Mouse (Mus musculus): ENCODE data around the gene Gm28047.

Gm28047 gene

DNA sequence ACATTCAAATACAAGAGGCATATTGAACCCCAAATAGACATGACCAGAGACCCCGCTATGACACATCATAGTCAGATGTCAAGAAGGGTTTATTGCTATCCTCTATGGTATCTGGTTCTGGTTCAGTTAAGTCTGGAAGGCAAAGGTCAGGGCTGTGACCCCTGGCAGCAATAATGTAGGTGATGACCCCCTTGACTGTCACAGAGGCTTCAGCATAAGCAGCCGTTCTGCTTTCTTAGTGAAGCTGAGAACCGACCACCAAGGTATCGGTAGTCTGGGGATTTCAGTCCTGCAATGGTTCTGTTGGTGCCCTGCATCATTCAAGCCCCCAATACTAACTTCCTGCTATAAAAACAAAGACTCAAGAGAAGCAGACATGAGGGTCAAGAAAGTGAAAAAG, 93.3 kb downstream of the Gm28047 start:
- no peak for TF ChIP-seq GATA4 (IDR thresholded peaks at IDR 0.05; ENCODE audit: insufficient replicate concordance, low read length)

DNA sequence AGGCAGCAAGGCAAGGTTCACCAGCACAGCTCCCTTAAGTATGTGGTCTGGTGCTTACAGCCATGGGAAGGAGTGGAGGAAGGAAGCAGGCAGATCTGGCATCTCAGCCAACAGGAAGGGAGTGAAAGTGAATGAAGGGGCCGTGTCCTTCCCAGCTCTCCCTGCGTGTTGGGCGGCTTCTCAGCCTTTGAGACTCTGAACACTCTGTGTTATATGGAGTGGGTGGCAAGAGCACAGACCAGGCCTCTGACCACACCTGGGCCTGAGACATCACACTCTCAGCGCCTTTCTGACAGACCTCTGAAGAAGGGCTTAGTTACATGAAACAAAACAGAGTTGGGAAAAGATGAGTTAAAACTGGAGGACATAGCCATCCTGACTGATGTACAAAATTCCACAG, 94.3 kb downstream of the Gm28047 start:
- no peak for TF ChIP-seq GATA4 (IDR thresholded peaks at IDR 0.05; ENCODE audit: insufficient replicate concordance, low read length)

DNA sequence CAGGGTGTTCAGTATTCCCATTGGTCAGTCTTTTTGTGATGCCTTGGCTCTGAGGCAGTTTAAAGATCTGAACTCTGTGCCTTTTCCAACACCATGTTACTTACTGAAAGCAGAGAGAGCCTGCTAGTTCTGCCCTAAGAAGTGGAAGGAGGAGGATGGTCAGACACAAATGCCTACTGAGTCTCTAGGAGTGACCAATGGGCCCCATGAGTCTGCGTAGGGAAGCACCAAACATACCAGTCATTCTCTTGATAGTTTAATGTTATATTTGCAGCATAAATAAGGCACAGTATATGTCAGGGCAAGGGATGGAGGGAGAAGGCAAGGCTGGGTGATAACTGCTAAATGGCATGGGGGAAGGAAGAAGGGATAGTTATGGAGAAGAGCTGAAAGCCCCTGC, 96.5 kb downstream of the Gm28047 start:
- no peak for TF ChIP-seq GATA4 (IDR thresholded peaks at IDR 0.05; ENCODE audit: insufficient replicate concordance, low read length)

DNA sequence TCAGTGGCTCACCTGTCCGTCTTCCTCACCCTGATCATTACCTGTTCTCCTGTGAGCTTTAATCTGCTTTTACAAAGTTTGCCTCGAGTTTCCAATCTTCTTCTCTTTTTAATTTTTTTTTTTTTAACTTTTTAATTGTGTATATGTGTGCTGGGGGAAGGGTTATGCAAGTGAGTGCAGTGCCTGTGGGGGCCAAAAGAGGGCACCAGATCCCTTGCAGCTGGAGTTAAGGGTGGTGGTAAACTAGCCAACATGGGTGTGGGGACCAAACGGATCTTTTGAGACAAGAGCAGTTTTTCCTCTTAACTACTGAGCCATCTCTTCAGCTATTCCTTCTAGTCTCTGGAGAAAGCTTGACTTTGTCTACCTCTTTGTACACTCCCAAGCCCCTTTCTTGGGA, 96.9 kb downstream of the Gm28047 start:
- TF ChIP-seq GATA4 (IDR thresholded peaks at IDR 0.05; ENCODE audit: insufficient replicate concordance, low read length) = no peak

DNA sequence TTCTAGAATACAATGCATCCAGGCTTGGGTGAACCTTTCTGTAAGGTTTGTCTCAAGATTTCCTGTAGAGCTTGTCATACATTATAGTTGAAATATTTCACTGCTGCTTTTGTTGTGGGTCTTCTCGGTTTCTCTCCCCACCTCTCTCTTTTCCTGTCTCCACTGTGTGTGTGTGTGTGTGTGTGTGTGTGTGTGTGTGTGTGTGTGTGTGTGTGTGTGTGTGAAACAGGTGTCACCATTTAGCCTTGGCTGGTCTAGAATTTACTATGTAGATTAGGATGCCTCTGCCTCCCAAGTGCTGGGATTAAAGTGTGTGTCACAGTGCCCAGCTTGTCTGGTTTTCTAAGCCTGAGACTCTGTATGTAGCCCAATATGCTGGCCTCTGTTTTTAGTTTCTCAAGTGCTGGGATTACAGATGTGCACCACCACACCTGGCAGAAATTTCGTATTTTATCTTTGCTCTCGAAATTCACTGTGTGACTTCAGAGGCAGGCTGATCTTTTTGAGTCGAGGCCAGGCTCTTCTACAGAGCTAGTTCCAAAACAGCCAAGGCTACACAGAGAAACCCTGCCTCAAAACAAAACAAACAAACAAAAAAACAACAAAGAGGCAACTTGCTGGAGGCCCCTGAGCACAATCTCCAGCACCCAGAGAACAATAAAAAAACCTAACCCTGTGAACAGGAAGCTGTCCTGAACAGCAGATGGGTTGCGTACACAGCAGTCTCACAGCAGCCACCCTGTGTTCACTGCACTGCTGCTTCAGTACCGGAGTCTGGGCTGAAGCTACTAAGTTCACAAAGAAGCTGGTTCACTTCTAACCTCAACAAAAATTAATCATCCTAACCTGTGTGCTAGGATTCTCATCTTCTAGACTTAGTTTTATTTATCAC, 98.5 kb downstream of the Gm28047 start:
- no peak for TF ChIP-seq GATA4 (IDR thresholded peaks at IDR 0.05; ENCODE audit: insufficient replicate concordance, low read length)

DNA sequence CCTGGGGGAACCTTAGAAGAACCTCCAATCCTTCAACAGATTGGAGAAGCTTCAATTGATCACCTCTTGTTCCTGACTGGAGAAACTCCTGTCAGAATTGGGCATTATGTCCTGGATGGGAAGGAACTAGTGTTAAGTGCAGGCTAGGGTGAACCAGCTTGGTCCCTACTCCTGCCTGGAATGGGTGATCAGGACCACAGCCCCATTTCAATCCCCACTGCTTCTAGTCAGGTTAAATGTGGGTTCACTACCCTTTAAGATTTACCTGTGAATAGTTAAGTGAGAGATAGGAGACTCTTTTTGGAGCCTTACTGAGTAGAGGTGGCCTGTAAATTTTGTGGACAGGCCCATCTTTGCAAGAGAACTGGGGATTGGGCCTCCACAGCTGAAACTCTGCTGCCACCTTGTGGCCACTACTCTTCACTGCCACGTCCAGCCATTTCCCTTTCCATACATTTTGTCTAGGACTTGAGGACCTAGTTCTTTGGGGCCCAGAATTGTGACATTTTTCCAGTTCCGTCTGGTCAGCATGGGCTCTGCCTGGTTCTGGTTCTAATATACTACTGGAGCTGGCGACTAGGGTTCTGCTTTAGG, 99.9 kb downstream of the Gm28047 start, which contains the start of gene Npff:
Gene Npff, minus strand, starts transcription at position 51 of the 594 bp plus-strand sequence.
- TF ChIP-seq GATA4 (IDR thresholded peaks at IDR 0.05; ENCODE audit: insufficient replicate concordance, low read length) = no peak

DNA sequence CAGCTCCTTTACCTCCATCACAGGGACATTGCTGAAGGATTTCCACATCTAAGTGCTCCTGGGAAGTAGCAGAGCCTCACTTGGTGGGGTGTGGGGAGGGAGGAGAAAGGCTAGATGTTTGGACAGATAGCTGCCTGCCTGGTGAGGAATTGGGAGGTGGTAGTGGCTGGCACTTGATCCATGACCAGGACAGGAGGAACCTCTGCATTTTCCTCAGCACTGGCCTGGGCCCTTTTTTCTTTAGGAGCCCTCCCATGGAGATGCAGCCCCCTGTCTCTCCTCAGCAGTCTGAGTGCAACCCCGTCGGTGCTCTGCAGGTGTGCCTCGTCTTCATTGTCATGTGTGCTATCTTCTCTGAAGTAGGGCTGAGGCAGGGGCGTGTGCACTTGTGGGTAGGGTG, 103.4 kb downstream of the Gm28047 start:
- TF ChIP-seq GATA4 (IDR thresholded peaks at IDR 0.05; ENCODE audit: insufficient replicate concordance, low read length) = no peak

DNA sequence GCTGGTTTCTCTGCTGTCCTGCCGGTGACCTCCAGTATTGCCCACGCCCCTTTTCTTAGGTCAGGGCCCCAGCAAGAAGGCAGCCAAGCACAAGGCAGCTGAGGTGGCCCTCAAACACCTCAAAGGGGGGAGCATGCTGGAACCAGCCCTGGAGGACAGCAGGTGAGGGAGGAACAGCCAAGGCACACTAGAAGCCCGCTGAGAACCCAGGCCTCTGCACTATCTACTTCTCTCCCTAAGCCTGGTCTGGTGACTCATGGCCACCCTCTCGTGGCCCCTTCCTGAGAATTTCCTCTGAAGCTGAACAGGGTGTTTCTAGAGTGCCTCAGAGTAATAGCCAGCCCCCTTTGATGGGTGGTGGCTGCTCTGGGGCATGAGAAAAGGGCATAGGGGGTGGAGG, 104.5 kb downstream of the Gm28047 start:
- TF ChIP-seq GATA4 (IDR thresholded peaks at IDR 0.05; ENCODE audit: insufficient replicate concordance, low read length) = no peak

DNA sequence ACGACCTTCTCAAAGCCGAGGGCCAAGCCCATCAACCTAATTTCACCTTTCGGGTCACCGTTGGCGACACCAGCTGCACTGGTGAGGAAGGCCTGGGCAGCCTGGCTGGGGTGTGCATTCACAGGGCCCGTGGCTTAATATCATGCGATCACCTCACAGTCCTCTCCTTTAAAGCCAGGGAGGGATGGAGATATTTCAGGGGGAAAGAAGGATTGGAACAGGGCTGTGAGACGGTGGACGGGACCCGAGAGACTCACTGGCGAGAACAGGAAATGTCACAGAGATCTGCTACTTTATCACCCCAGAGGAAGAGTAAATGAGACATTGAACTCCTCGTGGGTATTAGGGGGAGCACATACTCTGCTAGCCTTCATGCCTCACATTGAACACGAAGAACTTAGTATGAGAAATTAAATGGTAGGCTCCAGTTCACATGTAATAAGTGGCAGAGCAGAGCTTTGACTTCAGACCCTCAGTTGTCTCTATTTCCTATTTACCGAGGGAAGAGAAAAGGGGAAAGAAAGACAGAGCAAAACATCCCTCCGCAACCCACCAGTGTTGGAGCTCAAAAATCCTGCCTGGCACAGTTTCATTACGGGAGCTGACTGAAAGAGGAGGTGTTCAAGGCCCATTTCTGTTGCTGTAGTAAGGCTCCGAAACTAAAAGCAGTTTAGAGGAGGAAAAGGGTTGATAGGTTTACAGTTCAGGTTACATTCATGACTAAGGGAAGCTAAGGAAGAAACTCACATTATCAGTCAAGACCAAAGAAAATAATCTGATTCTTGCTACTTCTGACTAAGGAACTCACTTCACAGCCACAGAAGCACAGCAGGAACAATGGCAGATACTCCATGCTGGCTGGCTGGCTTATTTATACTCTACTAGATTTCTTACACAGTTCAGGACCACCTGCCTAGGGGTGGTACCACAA, 105.4 kb downstream of the Gm28047 start:
- no peak for TF ChIP-seq GATA4 (IDR thresholded peaks at IDR 0.05; ENCODE audit: insufficient replicate concordance, low read length)

DNA sequence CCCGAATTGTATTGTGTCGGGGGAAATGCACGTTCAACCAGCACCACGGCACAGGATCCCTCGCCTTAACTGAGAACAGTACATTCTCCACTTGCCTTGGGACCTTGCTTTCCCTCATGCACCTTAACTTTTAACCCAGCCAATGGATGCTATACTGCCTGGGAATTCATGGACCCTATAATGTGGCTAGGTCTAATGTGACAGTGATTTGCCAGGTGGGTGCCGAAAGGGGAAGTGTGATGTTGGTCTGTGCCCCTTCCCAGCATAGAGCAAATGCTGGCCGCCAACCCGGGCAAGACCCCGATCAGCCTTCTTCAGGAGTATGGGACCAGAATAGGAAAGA, 106.0 kb downstream of the Gm28047 start:
- no peak for TF ChIP-seq GATA4 (IDR thresholded peaks at IDR 0.05; ENCODE audit: insufficient replicate concordance, low read length)

DNA sequence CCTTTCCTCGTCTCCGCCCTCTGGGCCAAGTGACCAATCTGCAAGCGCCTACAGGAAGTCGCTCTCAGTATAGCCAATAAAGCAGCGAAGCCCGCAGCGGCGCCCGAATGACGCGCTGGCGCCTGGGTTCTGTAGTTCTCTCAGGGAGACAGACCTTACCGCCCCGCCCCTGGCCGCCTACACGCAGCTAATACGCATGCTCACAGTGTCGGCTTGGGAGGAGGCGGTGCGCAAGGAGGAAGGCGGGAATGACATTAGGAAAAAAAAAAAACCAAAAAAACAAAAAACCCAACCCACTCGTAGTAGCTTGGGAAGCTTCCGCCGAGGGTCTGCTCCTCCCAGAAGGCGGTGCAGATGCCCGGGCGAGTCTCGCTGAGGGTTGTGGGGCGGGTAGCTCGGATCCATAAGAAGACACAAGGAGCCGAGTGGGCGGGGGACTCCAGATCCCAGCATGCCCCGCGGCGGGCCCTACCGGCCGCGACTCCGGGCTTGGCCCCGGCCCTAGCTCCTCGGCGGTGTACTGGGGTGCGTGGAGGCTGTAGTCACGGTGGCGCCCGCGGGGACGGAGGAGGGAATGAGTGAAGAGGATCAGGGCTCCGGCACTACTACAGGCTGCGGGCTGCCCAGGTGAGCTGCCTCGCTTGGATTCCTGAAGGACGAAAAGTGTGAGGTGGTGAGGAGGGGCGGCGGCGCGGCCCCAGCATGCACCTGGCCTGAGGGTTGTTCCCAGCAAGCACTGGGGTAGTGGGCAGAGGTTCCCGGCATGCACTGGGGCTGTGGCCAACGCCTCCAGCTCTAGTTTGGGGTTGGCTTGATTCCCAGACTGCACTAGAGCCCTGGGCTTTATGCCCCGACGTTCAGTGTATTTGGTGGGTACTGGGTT, 106.7 kb downstream of the Gm28047 start, which contains the start of gene Tarbp2:
Gene Tarbp2, plus strand, starts transcription at position 217 of the 883 bp plus-strand sequence.
- no peak for TF ChIP-seq GATA4 (IDR thresholded peaks at IDR 0.05; ENCODE audit: insufficient replicate concordance, low read length)

DNA sequence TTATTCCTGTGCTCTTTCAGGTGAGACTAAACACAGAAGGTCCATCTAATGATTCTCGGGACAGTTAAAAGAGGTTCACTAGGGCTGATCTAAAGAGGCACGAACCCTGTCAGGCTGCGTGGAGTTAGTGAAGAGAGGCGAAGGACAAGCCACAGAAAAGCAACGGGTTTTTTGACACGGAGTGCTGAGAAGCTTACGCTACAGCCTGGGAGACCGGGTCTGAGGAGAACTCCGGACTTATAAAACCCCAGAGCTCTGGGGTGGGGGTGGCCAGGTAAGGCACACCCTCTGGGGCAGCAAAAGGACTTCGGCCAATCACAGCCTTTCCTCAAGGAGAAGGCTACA, 107.3 kb downstream of the Gm28047 start:
- TF ChIP-seq GATA4 (IDR thresholded peaks at IDR 0.05; ENCODE audit: insufficient replicate concordance, low read length) = no peak

DNA sequence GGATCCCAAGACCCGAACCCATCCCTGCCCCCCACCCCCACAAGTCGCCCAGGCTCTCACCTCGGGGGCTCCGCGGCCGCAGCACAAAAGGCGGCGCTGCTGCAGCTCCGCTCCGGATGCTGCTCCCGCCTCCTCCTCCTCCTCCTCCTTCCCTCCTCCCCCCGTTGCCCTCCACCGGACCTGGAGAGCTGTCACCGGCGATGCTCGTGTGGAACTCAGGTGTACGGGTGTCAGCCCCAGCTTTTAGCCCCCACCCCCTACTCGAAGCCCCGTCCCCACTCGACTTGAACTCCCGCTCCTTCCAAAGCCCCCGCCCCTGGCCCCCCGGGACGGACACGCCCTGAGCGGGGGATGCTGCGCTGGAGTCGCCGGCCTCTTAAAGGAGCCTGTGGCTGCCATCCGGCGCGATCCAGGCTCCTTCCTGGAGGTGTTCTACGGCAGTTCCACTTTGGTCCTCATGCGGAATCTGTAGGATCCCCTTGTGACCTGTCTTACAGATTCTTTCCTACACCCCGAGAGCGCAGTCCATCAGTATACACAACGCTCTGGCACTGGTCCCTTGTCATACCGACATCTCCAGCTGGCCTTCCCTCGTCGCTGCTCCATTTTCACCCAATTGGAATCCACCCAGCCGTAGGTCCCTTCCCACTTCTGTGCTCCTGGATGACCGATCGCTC, 108.0 kb downstream of the Gm28047 start, which contains the start of gene Map3k12:
Gene Map3k12, minus strand, starts transcription at position 337 of the 677 bp plus-strand sequence.
- no peak for TF ChIP-seq GATA4 (IDR thresholded peaks at IDR 0.05; ENCODE audit: insufficient replicate concordance, low read length)

DNA sequence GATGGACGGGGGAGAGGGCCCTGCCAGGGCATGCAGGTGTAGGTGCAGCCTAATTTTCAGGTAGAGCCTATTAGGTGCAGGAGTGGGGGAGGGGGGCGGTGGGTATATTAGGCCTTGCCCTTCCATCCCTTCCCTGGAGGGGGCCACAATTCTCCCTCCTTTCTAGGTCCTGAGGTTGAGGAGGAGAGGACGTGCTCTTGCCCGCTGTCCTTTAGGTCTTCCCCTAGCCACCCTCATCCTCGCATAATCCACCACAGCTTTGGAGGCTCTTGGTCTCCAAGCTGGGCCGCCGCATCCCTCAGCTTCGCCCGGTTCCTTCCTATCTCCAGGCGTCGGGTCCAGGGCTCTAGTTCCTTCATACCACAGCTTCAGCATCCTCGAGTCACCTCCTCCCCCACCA, 108.6 kb downstream of the Gm28047 start:
- no peak for TF ChIP-seq GATA4 (IDR thresholded peaks at IDR 0.05; ENCODE audit: insufficient replicate concordance, low read length)
